Mouse (Mus musculus) lung, postnatal 0 days (tissue): ENCODE data around the gene Zzef1.

Experiments
- CTCF ChIP-seq: IDR thresholded peaks from 2 replicates; pipeline ENCODE4 v1.5.1; 2016; ENCODE audit warnings: antibody characterized with exemption, mild to moderate bottlenecking
- EP300 ChIP-seq: IDR thresholded peaks from 2 replicates; pipeline ENCODE4 v1.6.1; 2016; ENCODE audit warnings: antibody characterized with exemption, mild to moderate bottlenecking, control low read depth

DNA sequence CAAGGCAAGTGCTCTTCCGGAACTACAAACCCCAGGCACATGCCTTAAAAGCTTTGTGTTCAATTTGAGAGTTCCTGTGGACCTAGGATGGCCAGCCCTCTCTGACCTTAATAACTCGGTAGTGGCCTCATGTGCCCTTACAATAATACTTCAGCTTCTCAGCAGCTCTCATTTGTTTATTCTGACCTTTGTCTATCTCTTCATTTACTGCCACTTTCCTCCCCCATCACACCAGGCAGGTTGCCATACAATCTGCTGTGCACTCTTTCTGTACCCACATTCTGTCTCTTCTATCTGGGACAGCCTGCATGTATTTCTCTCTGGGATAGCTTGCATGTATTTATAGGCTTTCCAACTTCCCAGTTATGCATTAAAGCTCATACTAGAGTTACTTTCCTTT lies 10.5 kb downstream of the Zzef1 start:
- TF ChIP-seq CTCF (no peak), EP300 (no peak)
